Mouse (Mus musculus) hindbrain, embryonic 16.5 days (tissue): ENCODE results near the gene Gpd2. TPM values are rescaled to one million over a fixed set of nuclear protein-coding genes. Genes with fewer than 3 reads are reported as not detected.
A peak's percentile ranks its signal among the peaks of the same experiment; 100 is the strongest.

Experiments
- ATAC-seq: fragments of 200-750 bp; cut with Nextera tagmentation; 2 replicates; pipeline ENCODE4 v1.8.0; 2017; ENCODE audit warnings: moderate TSS enrichment, moderate library complexity
- H3K27ac ChIP-seq: fragments of 300-500 bp; sonication (generic); 2 replicates; pipeline ENCODE4 v1.5.1; 2014; ENCODE audit warnings: low read depth, mild to moderate bottlenecking, control low read depth, low read length, moderate library complexity
- H3K27me3 ChIP-seq: fragments of 300-500 bp; sonication (generic); replicated peaks from 2 replicates; pipeline ENCODE4 v1.6.1; 2014; ENCODE audit warnings: low read length; ENCODE audit not compliant: control insufficient read depth, insufficient read depth
- H3K36me3 ChIP-seq: fragments of 300-500 bp; sonication (generic); 2 replicates; pipeline ENCODE4 v1.6.1; 2014; ENCODE audit warnings: mild to moderate bottlenecking, low read length, moderate library complexity, mixed read lengths; ENCODE audit not compliant: control insufficient read depth, insufficient read depth
- H3K4me1 ChIP-seq: fragments of 300-500 bp; sonication (generic); 2 replicates; pipeline ENCODE4 v1.6.1; 2014; ENCODE audit warnings: low read depth, low read length; ENCODE audit not compliant: control insufficient read depth, insufficient read depth
- H3K4me2 ChIP-seq: fragments of 300-500 bp; sonication (generic); 2 replicates; pipeline ENCODE4 v1.6.1; 2014; ENCODE audit warnings: mild to moderate bottlenecking, low read length, control low read depth, moderate library complexity
- H3K4me3 ChIP-seq: fragments of 300-500 bp; sonication (generic); 2 replicates; pipeline ENCODE4 v1.5.1; 2014; ENCODE audit warnings: mild to moderate bottlenecking, low read length, control low read depth, moderate library complexity
- H3K9ac ChIP-seq: fragments of 300-500 bp; sonication (generic); 2 replicates; pipeline ENCODE4 v1.6.1; 2014; ENCODE audit warnings: low read depth, mild to moderate bottlenecking, control low read depth, low read length, moderate library complexity
- H3K9me3 ChIP-seq: fragments of 300-500 bp; sonication (generic); 2 replicates; pipeline ENCODE4 v1.6.1; 2014; ENCODE audit warnings: mild to moderate bottlenecking, low read length, moderate library complexity; ENCODE audit not compliant: control insufficient read depth
- WGBS: fragments of 180-500 bp; shearing (Covaris S2); extraction: QIAGEN DNeasy Blood & Tissue Kit; methylation state at CpG from one replicate; pipeline ENCODE4 v1.1.7; 2014; 5-methylcytosine and 5-hydroxymethylcytosine counted together
- polyA plus RNA-seq: library from polyadenylated mRNA; unstranded; fragments of >200 nt; fragmentation: Nextera tagmentation; extraction: Ambion mirVana; gene quantifications from 2 replicates; pipeline ENCODE4 v1.2.1, GENCODE M21; 2015

Gene Gpd2
- polyA plus RNA-seq, 1 experiment from 2014 or later, result 31.6 TPM

DNA sequence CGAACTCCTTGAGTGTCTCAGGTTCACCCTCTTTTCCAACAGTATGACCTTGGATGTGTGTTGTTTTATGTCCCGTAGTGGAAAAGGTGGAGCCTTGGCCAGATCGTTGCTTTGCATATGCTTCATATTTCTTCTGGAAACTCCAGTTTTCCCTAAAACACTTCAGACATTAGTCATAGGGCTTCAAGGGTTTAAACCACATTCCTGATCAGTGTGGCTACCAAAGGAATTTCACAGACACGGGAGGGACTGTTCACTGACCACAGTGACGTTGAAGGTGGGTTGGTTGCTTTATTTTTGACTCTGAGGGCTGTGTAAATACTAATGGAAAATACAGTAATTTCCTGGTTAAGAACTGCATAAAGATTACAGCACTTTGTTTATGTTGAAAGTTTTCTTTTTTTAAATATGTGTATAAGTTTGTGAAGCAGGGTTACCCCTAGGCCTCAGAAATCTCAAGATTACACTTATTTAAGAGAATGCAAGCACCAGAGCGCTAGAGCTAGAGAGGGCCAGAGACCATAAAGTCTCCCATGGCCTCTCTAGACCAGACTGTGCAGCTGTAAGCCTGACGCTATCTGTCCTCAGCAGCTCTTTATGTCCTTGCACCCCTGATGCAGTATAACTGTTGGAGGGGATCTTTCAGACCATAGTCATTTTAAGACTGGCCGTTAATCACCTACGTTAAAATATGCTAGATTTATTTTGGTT is 116.4 kb downstream of the Gpd2 start:
- no peaks in the 10 kb centered on the region for H3K27me3 ChIP-seq
- no peak overlapping the region for H3K9ac ChIP-seq
- no peaks in the 10 kb centered on the region for H3K9me3 ChIP-seq
- H3K4me1 ChIP-seq, result no peaks in the 10 kb centered on the region
- no peak overlapping the region for H3K27ac ChIP-seq
- no peaks in the 10 kb centered on the region for H3K36me3 ChIP-seq
- 92% methylated on average over 9 of the region's 9 CpGs for WGBS
- no peak overlapping the region for H3K4me2 ChIP-seq
- no peak overlapping the region for H3K4me3 ChIP-seq
- no peak for ATAC-seq

- H3K4me3 ChIP-seq, result no peak overlapping the region
- no peaks in the 10 kb centered on the region for H3K36me3 ChIP-seq
- H3K4me1 ChIP-seq, result no peaks in the 10 kb centered on the region
- no peak overlapping the region for H3K9ac ChIP-seq
- H3K27me3 ChIP-seq, result no peaks in the 10 kb centered on the region
- no peak overlapping the region for H3K4me2 ChIP-seq
- no peak overlapping the region for H3K27ac ChIP-seq
- no peaks in the 10 kb centered on the region for H3K9me3 ChIP-seq
- ATAC-seq, result no peak
- WGBS, result 85% methylated on average over 3 of the region's 3 CpGs
Measured at GRCm38 (mm10) chr2:57354848-57355247, 117.4 kb downstream of the Gpd2 start.

DNA sequence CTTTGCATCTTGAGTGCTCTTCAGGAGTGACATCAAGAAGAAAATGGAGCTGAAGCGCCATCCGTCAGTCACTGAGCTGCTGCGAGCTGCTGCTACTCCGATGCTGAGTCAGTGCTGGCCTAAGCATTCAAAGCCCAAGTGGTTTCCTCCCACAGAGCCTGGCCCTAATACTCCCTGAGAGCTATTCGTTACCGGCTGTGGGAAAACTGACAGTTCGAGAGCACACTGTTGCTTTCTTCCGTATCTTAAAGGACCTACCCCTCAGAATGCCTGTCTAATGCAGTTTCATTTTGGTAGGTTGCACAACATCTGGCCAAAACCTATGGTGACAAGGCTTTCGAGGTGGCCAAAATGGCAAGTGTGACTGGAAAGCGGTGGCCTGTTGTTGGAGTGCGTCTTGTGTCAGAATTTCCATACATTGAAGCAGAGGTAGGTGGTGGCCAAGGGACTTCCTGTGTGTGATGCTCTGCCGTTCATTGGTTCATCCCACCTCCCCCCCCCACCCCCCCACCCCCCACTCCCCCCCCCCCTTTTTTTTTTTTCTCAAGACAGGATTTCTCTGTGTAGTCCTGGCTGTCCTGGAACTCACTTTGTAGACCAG is 118.9 kb downstream of the Gpd2 start:
- 83% methylated on average over 11 of the region's 12 CpGs for WGBS
- H3K9me3 ChIP-seq, result no peaks in the 10 kb centered on the region
- H3K4me3 ChIP-seq, result no peak overlapping the region
- no peak overlapping the region for H3K9ac ChIP-seq
- H3K36me3 ChIP-seq, result no peaks in the 10 kb centered on the region
- H3K27ac ChIP-seq, result no peak overlapping the region
- no peaks in the 10 kb centered on the region for H3K27me3 ChIP-seq
- H3K4me2 ChIP-seq, result no peak overlapping the region
- ATAC-seq, result no peak
- H3K4me1 ChIP-seq, result no peaks in the 10 kb centered on the region

DNA sequence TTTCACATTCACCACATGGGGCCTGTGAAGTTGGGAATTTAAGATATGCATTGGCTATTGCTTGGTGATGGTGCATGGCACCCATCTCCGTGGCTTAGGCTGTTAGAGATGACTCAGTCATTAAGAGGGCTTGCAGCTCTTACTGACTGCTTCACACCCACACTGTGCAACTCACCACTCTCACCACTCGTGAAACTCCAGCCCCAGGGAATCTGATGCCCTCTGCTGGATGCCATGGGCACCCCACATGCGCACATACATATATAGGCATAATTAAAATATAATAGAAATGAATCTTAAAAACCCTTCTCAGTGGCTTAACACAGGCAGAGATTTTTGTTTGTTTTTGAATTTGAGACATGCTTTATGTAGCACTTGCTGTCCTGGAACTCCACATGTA is 125.1 kb downstream of the Gpd2 start:
- Histone ChIP-seq H3K4me3 (no peak overlapping the region), H3K36me3 (no peaks in the 10 kb centered on the region), H3K9me3 (no peaks in the 10 kb centered on the region), H3K4me1 (no peaks in the 10 kb centered on the region), H3K9ac (no peak overlapping the region), H3K4me2 (no peak overlapping the region), H3K27me3 (no peaks in the 10 kb centered on the region), H3K27ac (no peak overlapping the region)
- ATAC-seq, result no peak
- WGBS, result 92% methylated on average over 3 of the region's 3 CpGs

GRCm38 (mm10) chr2:57374647-57375046 is 137.2 kb downstream of the Gpd2 start:
- H3K4me1 ChIP-seq, result no peaks in the 10 kb centered on the region; the same call in 1 of the 2 replicates
- no peak overlapping the region for H3K4me3 ChIP-seq
- no peaks in the 10 kb centered on the region for H3K9me3 ChIP-seq
- no peaks in the 10 kb centered on the region for H3K36me3 ChIP-seq
- 39% methylated on average over 4 of the region's 4 CpGs for WGBS
- ATAC-seq, result no peak
- no peak overlapping the region for H3K27ac ChIP-seq
- no peak overlapping the region for H3K9ac ChIP-seq
- H3K4me2 ChIP-seq, result peak overlapping the region; percentile 18; the same call in 1 of the 2 replicates
- no peaks in the 10 kb centered on the region for H3K27me3 ChIP-seq

DNA sequence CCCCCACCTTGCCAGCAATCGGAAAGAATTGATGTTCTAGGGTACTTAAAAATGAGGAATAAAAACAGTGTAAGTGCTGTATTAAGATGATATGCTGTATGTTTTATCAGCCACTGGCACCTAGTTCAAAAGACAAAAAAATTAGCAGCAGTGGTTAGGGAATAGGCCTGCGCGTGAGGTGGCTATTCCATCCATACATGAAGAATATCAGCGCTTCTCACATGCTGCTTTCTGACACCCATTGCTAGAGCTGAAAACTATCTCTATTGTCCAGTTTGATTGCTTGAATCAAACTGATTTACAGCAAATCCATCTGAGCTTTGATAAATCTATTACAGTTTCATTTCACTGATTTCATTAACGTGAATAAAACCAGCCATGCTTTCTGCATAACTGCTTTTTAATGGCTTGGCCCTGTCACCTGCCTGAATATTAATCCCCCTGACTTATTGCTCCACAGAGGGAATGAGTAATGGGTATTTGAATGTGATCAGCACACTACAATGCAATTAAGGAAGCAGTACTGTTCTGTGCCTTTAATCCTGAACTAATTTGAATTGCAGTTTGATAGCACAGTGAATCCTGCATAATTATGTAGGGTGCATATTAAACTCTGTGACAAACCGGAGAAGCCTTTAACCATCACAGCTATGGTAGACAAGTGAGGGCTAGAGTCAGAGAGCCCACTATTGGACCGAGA is 137.9 kb downstream of the Gpd2 start:
- Histone ChIP-seq H3K4me1 (no peaks in the 10 kb centered on the region; the same call in 1 of the 2 replicates), H3K9ac (no peak overlapping the region), H3K27ac (no peak overlapping the region), H3K27me3 (no peaks in the 10 kb centered on the region), H3K4me3 (no peak overlapping the region), H3K9me3 (no peaks in the 10 kb centered on the region), H3K36me3 (no peaks in the 10 kb centered on the region), H3K4me2 (no peak overlapping the region)
- whole genome bisulfite sequencing, result 42% methylated on average over 7 of the region's 7 CpGs
- peak; percentile 77 for ATAC-seq

DNA sequence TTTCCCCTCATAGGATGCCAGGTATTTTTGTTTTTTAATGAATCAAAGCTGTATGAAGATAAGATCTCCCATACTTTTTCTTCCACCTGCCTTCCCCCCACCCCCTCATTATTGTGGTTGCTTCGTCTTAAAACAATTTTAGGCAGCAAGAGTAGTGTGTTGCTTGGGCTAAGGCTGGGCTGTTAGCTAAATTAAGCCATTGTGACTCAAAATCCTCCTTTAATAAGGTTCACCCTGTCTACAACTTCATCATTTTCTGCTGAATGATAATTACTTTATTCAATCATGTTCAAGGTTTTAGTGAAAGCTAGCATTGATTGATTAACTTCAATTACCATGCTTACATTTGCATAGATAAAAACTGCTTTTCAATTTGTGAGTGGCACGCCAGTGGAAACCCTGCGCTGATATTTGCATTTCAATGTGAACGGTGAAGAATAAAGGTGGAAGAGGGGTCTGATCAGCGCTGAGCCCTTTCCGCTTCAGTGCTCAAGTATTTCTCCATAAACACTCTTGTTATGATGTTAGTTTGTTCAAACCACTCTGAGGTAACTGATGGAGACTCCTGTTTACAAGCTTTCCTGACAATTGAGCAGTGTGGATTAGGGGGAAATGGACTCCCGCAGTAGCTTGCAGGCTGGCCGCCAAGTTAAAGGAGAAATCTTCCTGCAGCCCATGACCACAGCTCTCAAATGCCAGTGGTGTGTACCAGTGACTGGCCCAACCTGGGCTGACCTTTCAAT is 140.9 kb downstream of the Gpd2 start:
- no peak for ATAC-seq
- H3K27ac ChIP-seq, result no peak overlapping the region
- H3K4me2 ChIP-seq, result peak overlapping the region; percentile 2; the same call in 1 of the 2 replicates
- H3K9me3 ChIP-seq, result no peaks in the 10 kb centered on the region
- no peak overlapping the region for H3K4me3 ChIP-seq
- H3K9ac ChIP-seq, result no peak overlapping the region
- 9% methylated on average over 8 of the region's 8 CpGs for WGBS
- no peaks in the 10 kb centered on the region for H3K27me3 ChIP-seq
- no peaks in the 10 kb centered on the region for H3K36me3 ChIP-seq
- H3K4me1 ChIP-seq, result no peaks in the 10 kb centered on the region; the same call in 1 of the 2 replicates

DNA sequence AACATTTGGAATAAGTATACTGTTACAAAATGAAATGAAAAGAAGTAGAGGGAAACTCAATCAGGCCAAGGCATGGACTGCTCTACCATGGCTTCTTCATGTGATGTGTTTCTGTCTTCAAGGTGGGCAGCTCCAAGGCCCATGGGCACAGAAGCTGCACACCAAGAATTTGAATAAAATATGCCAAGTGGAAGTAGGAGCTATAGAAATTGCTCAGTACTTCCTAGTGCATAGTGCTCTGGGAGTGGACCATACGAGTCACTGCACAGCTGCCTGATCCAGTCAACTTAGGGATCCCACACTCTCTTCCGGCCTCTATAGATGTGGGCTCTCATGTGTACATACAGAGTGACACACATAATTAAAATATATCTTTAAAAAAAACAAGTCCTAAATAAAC is 147.2 kb downstream of the Gpd2 start:
- no peaks in the 10 kb centered on the region for H3K9me3 ChIP-seq
- H3K4me2 ChIP-seq, result no peak overlapping the region
- ATAC-seq, result no peak
- no peak overlapping the region for H3K4me3 ChIP-seq
- WGBS, result 96% methylated on average over 2 of the region's 2 CpGs
- no peaks in the 10 kb centered on the region for H3K36me3 ChIP-seq
- H3K27ac ChIP-seq, result no peak overlapping the region
- H3K4me1 ChIP-seq, result peaks cover 2% of the 10 kb centered on the region
- no peaks in the 10 kb centered on the region for H3K27me3 ChIP-seq
- no peak overlapping the region for H3K9ac ChIP-seq

DNA sequence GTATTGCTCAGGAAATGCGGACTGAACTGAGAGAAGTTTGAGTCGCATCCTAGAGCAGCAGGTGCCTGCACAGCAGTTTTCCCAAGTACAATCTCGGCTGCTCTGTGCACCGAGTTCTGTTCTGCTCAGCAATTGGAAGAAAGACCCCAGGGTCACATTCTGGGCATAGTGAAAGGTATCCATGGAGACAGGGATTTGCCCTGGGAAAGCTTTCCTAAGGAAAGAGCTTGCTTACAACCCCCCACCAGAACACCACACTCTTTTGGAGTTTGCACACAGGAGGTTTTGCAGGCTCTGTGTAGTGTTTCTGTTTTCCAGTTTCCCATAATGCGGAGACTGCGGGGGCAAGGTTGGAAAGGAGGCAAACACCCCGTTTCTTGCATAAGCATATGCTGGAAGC is 150.4 kb downstream of the Gpd2 start:
- 0 out of 2 replicates have a peak overlapping the region, but pooled peaks have one; percentile 6 for H3K4me2 ChIP-seq

More for the DNA sequence above, 150.4 kb downstream of the Gpd2 start:
- Histone ChIP-seq H3K36me3 (no peaks in the 10 kb centered on the region), H3K9me3 (0 out of 2 replicates have a peak, but pooled peaks cover 2% of the 10 kb centered on the region), H3K27ac (no peak overlapping the region), H3K4me1 (peaks cover 2% of the 10 kb centered on the region), H3K27me3 (no peaks in the 10 kb centered on the region), H3K9ac (no peak overlapping the region), H3K4me3 (no peak overlapping the region)
- WGBS, result 17% methylated on average over 7 of the region's 7 CpGs
- peak; percentile 84 for ATAC-seq
